Mouse (Mus musculus) CH12.LX (cell line): ENCODE results near the gene Zfp74. TPM values are rescaled to one million over a fixed set of nuclear protein-coding genes. Genes with fewer than 3 reads are reported as not detected.

Experiments
- DNase-seq: peaks from one replicate; pipeline ENCODE4 v3.0.0-alpha.2; 2013; ENCODE audit errors: extremely low read depth
- H3K27ac ChIP-seq: 2 replicates; pipeline ENCODE4 v1.5.1; 2012; ENCODE audit warnings: low read depth, mild to moderate bottlenecking, control low read depth, moderate library complexity; ENCODE audit not compliant: insufficient read depth
- H3K27me3 ChIP-seq: replicated peaks from 2 replicates; pipeline ENCODE3; 2012; ENCODE audit warnings: inconsistent platforms
- H3K36me3 ChIP-seq, 2 experiments: replicated peaks in 1 of 2; 2 replicates each; pipeline versions ENCODE3 to v1.6.1; 2012; ENCODE audit warnings: inconsistent platforms in 1 of 2, low read length in 1 of 2, mild to moderate bottlenecking in 1 of 2, mixed read lengths in 1 of 2, moderate library complexity in 1 of 2; ENCODE audit not compliant: control insufficient read depth in 1 of 2, insufficient read depth in 1 of 2
- H3K4me1 ChIP-seq, 2 experiments: 2 replicates each; pipeline ENCODE4 v1.6.1; 2012; ENCODE audit warnings: inconsistent platforms in 1 of 2, moderate library complexity in 1 of 2; ENCODE audit not compliant: insufficient read depth in 2 of 2, control insufficient read depth in 1 of 2
- H3K4me2 ChIP-seq: 2 replicates; pipeline ENCODE4 v1.6.1; 2012; ENCODE audit warnings: low read depth, mild to moderate bottlenecking, control low read depth; ENCODE audit not compliant: poor library complexity, insufficient read depth, severe bottlenecking
- H3K4me3 ChIP-seq, 3 experiments: fragments of 150-350 bp in 1 of 3; sonication (generic) in 1 of 3; replicated peaks in 1 of 3; 2 replicates each; pipeline versions ENCODE3 to v1.5.1; 2011 to 2012; ENCODE audit warnings: low read depth in 2 of 3, low read length in 2 of 3, mild to moderate bottlenecking in 2 of 3, moderate library complexity in 2 of 3, control low read depth in 1 of 3, improper control_type of control experiment in 1 of 3, inconsistent platforms in 1 of 3, mixed read lengths in 1 of 3; ENCODE audit not compliant: poor library complexity in 1 of 3
- H3K79me2 ChIP-seq: replicated peaks from 2 replicates; pipeline ENCODE4 v1.6.1; 2012; ENCODE audit warnings: mild to moderate bottlenecking, moderate library complexity; ENCODE audit not compliant: control insufficient read depth, poor library complexity, insufficient read depth, severe bottlenecking; ENCODE audit errors: extremely low read depth
- H3K9ac ChIP-seq: 2 replicates; pipeline ENCODE4 v1.6.1; 2012; ENCODE audit warnings: low read depth, mild to moderate bottlenecking, control low read depth, moderate library complexity; ENCODE audit not compliant: insufficient read depth
- H3K9me3 ChIP-seq: replicated peaks from 2 replicates; pipeline ENCODE3; 2012; ENCODE audit warnings: low read length, inconsistent platforms, mixed read lengths
- BHLHE40 ChIP-seq: IDR thresholded peaks from 2 replicates; pipeline ENCODE4 v1.6.1; 2011; ENCODE audit warnings: mild to moderate bottlenecking, low read depth, low read length, improper control_type of control experiment
- CHD1 ChIP-seq: IDR thresholded peaks from 2 replicates; pipeline ENCODE4 v1.6.1; 2012; ENCODE audit warnings: low read depth, low read length, improper control_type of control experiment, inconsistent platforms
- CHD2 ChIP-seq: IDR thresholded peaks from 2 replicates; pipeline ENCODE4 v1.6.1; 2011; ENCODE audit warnings: low read length, improper control_type of control experiment
- CTCF ChIP-seq, 2 experiments: IDR thresholded peaks in 1 of 2; conservative IDR thresholded peaks in 1 of 2; 2 replicates each; pipeline ENCODE4 v1.5.1; 2011 to 2012; ENCODE audit warnings: low read depth in 2 of 2, low read length in 2 of 2, improper control_type of control experiment in 1 of 2, inconsistent platforms in 1 of 2, mild to moderate bottlenecking in 1 of 2, moderate library complexity in 1 of 2
- E2F4 ChIP-seq: IDR thresholded peaks from 2 replicates; pipeline ENCODE4 v1.6.1; 2011; ENCODE audit warnings: low read depth, low read length, improper control_type of control experiment; ENCODE audit not compliant: insufficient replicate concordance
- ELF1 ChIP-seq: IDR thresholded peaks from 2 replicates; pipeline ENCODE4 v1.6.1; 2014; ENCODE audit warnings: low read depth, mild to moderate bottlenecking, inconsistent platforms, low read length, improper control_type of control experiment
- EP300 ChIP-seq: IDR thresholded peaks from 2 replicates; pipeline ENCODE4 v1.6.1; 2011; ENCODE audit warnings: low read length, improper control_type of control experiment
- ETS1 ChIP-seq: conservative IDR thresholded peaks from 2 replicates; pipeline ENCODE4 v1.6.1; 2012; ENCODE audit warnings: low read depth, mild to moderate bottlenecking, inconsistent platforms, low read length, improper control_type of control experiment, moderate library complexity
- GABPA ChIP-seq: IDR thresholded peaks from 2 replicates; pipeline ENCODE4 v1.6.1; 2012; ENCODE audit warnings: low read depth, low read length, improper control_type of control experiment, inconsistent platforms; ENCODE audit not compliant: insufficient replicate concordance
- HCFC1 ChIP-seq: IDR thresholded peaks from 2 replicates; pipeline ENCODE4 v1.6.1; 2012; ENCODE audit warnings: low read depth, mild to moderate bottlenecking, inconsistent platforms, low read length, improper control_type of control experiment
- IRF4 ChIP-seq: IDR thresholded peaks from 2 replicates; pipeline ENCODE4 v1.6.1; 2014; ENCODE audit warnings: low read depth, mild to moderate bottlenecking, inconsistent platforms, low read length, improper control_type of control experiment
- JUN ChIP-seq: IDR thresholded peaks from 2 replicates; pipeline ENCODE4 v1.6.1; 2011; ENCODE audit warnings: low read depth, mild to moderate bottlenecking, low read length, improper control_type of control experiment, moderate library complexity; ENCODE audit not compliant: insufficient read depth
- JUND ChIP-seq: conservative IDR thresholded peaks from 2 replicates; pipeline ENCODE4 v1.6.1; 2011; ENCODE audit warnings: low read depth, low read length, improper control_type of control experiment
- KAT2A ChIP-seq: IDR thresholded peaks from 2 replicates; pipeline ENCODE4 v1.6.1; 2012; ENCODE audit warnings: low read length, improper control_type of control experiment, inconsistent platforms; ENCODE audit not compliant: insufficient replicate concordance
- MAFK ChIP-seq: IDR thresholded peaks from 2 replicates; pipeline ENCODE4 v1.6.1; 2011; ENCODE audit warnings: low read length, improper control_type of control experiment; ENCODE audit not compliant: insufficient replicate concordance
- MAX ChIP-seq: IDR thresholded peaks from 2 replicates; pipeline ENCODE4 v1.6.1; 2011; ENCODE audit warnings: low read length, improper control_type of control experiment
- MAZ ChIP-seq: IDR thresholded peaks from 2 replicates; pipeline ENCODE4 v1.6.1; 2012; ENCODE audit warnings: low read depth, mild to moderate bottlenecking, inconsistent platforms, low read length, improper control_type of control experiment, moderate library complexity
- MEF2A ChIP-seq: IDR thresholded peaks from 2 replicates; pipeline ENCODE4 v1.6.1; 2014; ENCODE audit warnings: low read depth, mild to moderate bottlenecking, inconsistent platforms, low read length, improper control_type of control experiment, borderline replicate concordance
- MXI1 ChIP-seq: IDR thresholded peaks from 2 replicates; pipeline ENCODE4 v1.6.1; 2011; ENCODE audit warnings: mild to moderate bottlenecking, low read depth, low read length, improper control_type of control experiment
- MYC ChIP-seq: IDR thresholded peaks from 2 replicates; pipeline ENCODE4 v1.6.1; 2011; ENCODE audit warnings: low read depth, mild to moderate bottlenecking, improper control_type of control experiment, low read length
- NELFE ChIP-seq: IDR thresholded peaks from 2 replicates; pipeline ENCODE4 v1.6.1; 2011; ENCODE audit warnings: low read depth, low read length, improper control_type of control experiment
- NRF1 ChIP-seq: IDR thresholded peaks from 2 replicates; pipeline ENCODE4 v1.6.1; 2014; ENCODE audit warnings: low read depth, mild to moderate bottlenecking, inconsistent platforms, low read length, improper control_type of control experiment, moderate library complexity
- PAX5 ChIP-seq: IDR thresholded peaks from 2 replicates; pipeline ENCODE4 v1.6.1; 2012; ENCODE audit warnings: low read length, inconsistent platforms, mixed read lengths
- POLR2A ChIP-seq: IDR thresholded peaks from 2 replicates; pipeline ENCODE4 v1.6.1; 2011; ENCODE audit warnings: low read depth, mild to moderate bottlenecking, improper control_type of control experiment, low read length
- POLR2AphosphoS2 ChIP-seq: IDR thresholded peaks from 2 replicates; pipeline ENCODE4 v1.6.1; 2011; ENCODE audit warnings: low read depth, low read length, improper control_type of control experiment
- RAD21 ChIP-seq: IDR thresholded peaks from 2 replicates; pipeline ENCODE4 v1.6.1; 2011; ENCODE audit warnings: low read depth, mild to moderate bottlenecking, low read length, improper control_type of control experiment, moderate library complexity
- RCOR1 ChIP-seq: conservative IDR thresholded peaks from 2 replicates; pipeline ENCODE4 v1.6.1; 2012; ENCODE audit warnings: low read depth, mild to moderate bottlenecking, inconsistent platforms, low read length, improper control_type of control experiment
- SIN3A ChIP-seq: IDR thresholded peaks from 2 replicates; pipeline ENCODE4 v1.6.1; 2012; ENCODE audit warnings: low read length, improper control_type of control experiment, inconsistent platforms
- SMC3 ChIP-seq: IDR thresholded peaks from 2 replicates; pipeline ENCODE4 v1.6.1; 2011; ENCODE audit warnings: low read depth, low read length, improper control_type of control experiment
- TBP ChIP-seq: conservative IDR thresholded peaks from 2 replicates; pipeline ENCODE4 v1.6.1; 2011; ENCODE audit warnings: low read depth, low read length, improper control_type of control experiment
- TCF12 ChIP-seq: IDR thresholded peaks from 2 replicates; pipeline ENCODE4 v1.6.1; 2014; ENCODE audit warnings: low read depth, mild to moderate bottlenecking, inconsistent platforms, low read length, improper control_type of control experiment
- UBTF ChIP-seq: IDR thresholded peaks from 2 replicates; pipeline ENCODE4 v1.6.1; 2012; ENCODE audit warnings: low read depth, mild to moderate bottlenecking, inconsistent platforms, low read length, improper control_type of control experiment, moderate library complexity
- USF1 ChIP-seq: IDR thresholded peaks from 2 replicates; pipeline ENCODE4 v1.6.1; 2014; ENCODE audit warnings: low read depth, mild to moderate bottlenecking, inconsistent platforms, low read length, improper control_type of control experiment
- USF2 ChIP-seq: conservative IDR thresholded peaks from 2 replicates; pipeline ENCODE4 v1.6.1; 2011; ENCODE audit warnings: low read depth, low read length, improper control_type of control experiment
- ZC3H11A ChIP-seq: IDR thresholded peaks from 2 replicates; pipeline ENCODE4 v1.6.1; 2012; ENCODE audit warnings: low read depth, mild to moderate bottlenecking, inconsistent platforms, low read length, improper control_type of control experiment
- ZMIZ1 ChIP-seq: IDR thresholded peaks from 2 replicates; pipeline ENCODE4 v1.6.1; 2012; ENCODE audit warnings: low read depth, mild to moderate bottlenecking, inconsistent platforms, low read length, improper control_type of control experiment
- ZNF384 ChIP-seq: IDR thresholded peaks from 2 replicates; pipeline ENCODE4 v1.6.1; 2012; ENCODE audit warnings: low read depth, low read length, improper control_type of control experiment, inconsistent platforms
- dilution Hi-C: fragments of 300-500 bp; cut with MboI; formaldehyde crosslinking; loops from 2 replicates; pipeline ENCODE4 v1.14.3; 2020; ENCODE audit warnings: low sequenced_read_pairs; ENCODE audit not compliant: extremely low pct_unique_long_range_greater_than_20kb, extremely low pct_ligation_motif_present
- in situ Hi-C: fragments of 300-500 bp; cut with MboI; formaldehyde crosslinking; loops from 3 replicates; pipeline ENCODE4 v1.14.3; 2019; ENCODE audit warnings: low sequenced_read_pairs, low pct_ligation_motif_present, low pct_unique_long_range_greater_than_20kb, mixed read lengths
- polyA plus RNA-seq: library from polyadenylated mRNA; unstranded; fragments of >175 nt; gene quantifications from 2 replicates; pipeline ENCODE4 v1.2.1, GENCODE M21; 2012; ENCODE audit warnings: low read depth; ENCODE audit not compliant: insufficient read length
- total RNA-seq, 2 experiments: library from RNA; depleted of rRNA; stranded (reverse); fragments of 300-350 nt in 1 of 2; fragments of >200 nt in 1 of 2; gene quantifications; 2 replicates each; pipeline ENCODE4 v1.2.3; 2012 to 2014

Zfp74 gene
- total and polyA plus RNA-seq, 3 experiments = 3.8 to 6.7 (median 4.7) TPM

- peaks cover 6 to 30% of the 10 kb centered on the region in 2 experiments for H3K4me1 ChIP-seq
- dilution Hi-C loops = no loop called here
- H3K4me3 ChIP-seq = peak within 1 kb of the TSS; percentile 65 to 81 (median 78)
- no peaks in the 10 kb centered on the region for H3K9me3 ChIP-seq
- H3K9ac ChIP-seq = peak within 1 kb of the TSS; percentile 36
- peaks cover 18 to 31% of the 10 kb centered on the region in 2 experiments for H3K36me3 ChIP-seq
- in situ Hi-C loops = no loop called here
- peak; percentile 85 for DNase-seq
- peak within 1 kb of the TSS; percentile 17; the same call in 1 of the 2 replicates for H3K27ac ChIP-seq
- peak within 1 kb of the TSS; percentile 95 for H3K4me2 ChIP-seq
- TF ChIP-seq SMC3 (no peak), UBTF (peak; percentile 45; the same call in 1 of the 2 replicates), ZMIZ1 (no peak), RAD21 (no peak), RCOR1 (no peak), E2F4 (peak; percentile 99), MAX (peak; percentile 74; the same call in 1 of the 2 replicates), TBP (0 out of 2 replicates have a peak, but pooled peaks have one; percentile 55), BHLHE40 (peak; percentile 72), ZNF384 (no peak), ETS1 (no peak), MXI1 (peak; percentile 85), SIN3A (peak; percentile 92; the same call in 1 of the 2 replicates), KAT2A (peak; percentile 90; the same call in 1 of the 2 replicates), IRF4 (peak; percentile 33; the same call in 1 of the 2 replicates), CHD1 (peak; percentile 74), CTCF (conservative IDR thresholded peaks at IDR 0.05 in 1 of 2, IDR thresholded peaks at IDR 0.05 in 1 of 2; ENCODE audit: low read depth in 2 of 2, low read length in 2 of 2) (no peak), HCFC1 (peak; percentile 92), ELF1 (peak; percentile 72; the same call in 1 of the 2 replicates), ZC3H11A (no peak), NELFE (peak; percentile 65; the same call in 1 of the 2 replicates), MAFK (no peak), MYC (peak; percentile 74), USF2 (no peak), POLR2A (peak; percentile 75), USF1 (no peak), PAX5 (no peak), JUND (0 out of 2 replicates have a peak, but pooled peaks have one; percentile 9), GABPA (no peak; the same call in 1 of the 2 replicates), EP300 (no peak), TCF12 (peak; percentile 22; the same call in 1 of the 2 replicates), MEF2A (no peak), POLR2AphosphoS2 (no peak), MAZ (peak; percentile 52; the same call in 1 of the 2 replicates), JUN (no peak), NRF1 (peak; percentile 84), CHD2 (peak; percentile 36; the same call in 1 of the 2 replicates)
- TF ChIP-seq, all 38 proteins: peak for 20
- peaks cover 10% of the 10 kb centered on the region; the same call in 1 of the 2 replicates for H3K79me2 ChIP-seq
- no peaks in the 10 kb centered on the region for H3K27me3 ChIP-seq
Measured at GRCm38 (mm10) chr7:29908130-29908950, 45.5 kb downstream of the Zfp74 start, which contains the start of gene Zfp383. Gene Zfp383, plus strand, starts transcription at chr7:29908223.
